Mouse (Mus musculus): ENCODE measurements around the gene Wdfy2. TPM values are rescaled to one million over a fixed set of nuclear protein-coding genes. Genes with fewer than 3 reads are reported as not detected.

The Wdfy2 gene
- polyA plus RNA-seq, 1 experiment from 2014 or later, result 2.4 TPM

DNA sequence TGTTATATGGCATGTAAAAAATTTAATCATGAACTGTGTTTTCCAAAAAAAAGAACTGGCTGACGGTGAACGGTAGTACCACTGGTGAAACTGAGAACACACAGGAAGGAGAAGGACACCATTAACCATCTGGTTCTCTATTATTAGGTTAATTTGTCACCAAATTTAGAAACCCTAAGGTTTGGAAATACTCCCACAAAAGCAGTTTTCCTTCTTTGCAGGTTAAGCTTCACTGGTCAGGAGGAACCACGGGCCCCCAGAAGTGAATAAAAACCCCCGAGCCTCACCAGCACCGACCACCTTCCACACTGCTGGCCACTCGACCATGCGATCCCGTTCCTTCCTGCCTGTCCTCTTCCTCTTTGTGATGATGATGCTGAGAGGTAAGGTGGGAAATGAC, 160.3 kb downstream of the Wdfy2 start, which contains the start of gene Defb47:
Gene Defb47 (plus strand): TSS at position 301 of the 400 bp plus-strand sequence.
- no peak for DNase-seq (ENCODE audit: low spot score)
- no peak within 1 kb of the TSS for H3K4me3 ChIP-seq (ENCODE audit: low read depth, low read length)
- no peak for ATAC-seq (ENCODE audit: low FRiP score, low TSS enrichment)
- H3K9me3 ChIP-seq (ENCODE audit: control insufficient read depth, low read length), result no peaks in the 10 kb centered on the region
- no peaks in the 10 kb centered on the region for H3K27me3 ChIP-seq (ENCODE audit: control insufficient read depth, insufficient read depth, low read length)
- H3K4me1 ChIP-seq (replicated peaks; ENCODE audit: control insufficient read depth, insufficient read depth), result no peaks in the 10 kb centered on the region
- no peaks in the 10 kb centered on the region for H3K36me3 ChIP-seq (ENCODE audit: control insufficient read depth, insufficient read depth, low read length)
- WGBS, result 85% methylated on average over 8 of the region's 8 CpGs
- TF ChIP-seq EP300 (optimal IDR thresholded peaks at IDR 0.05), result no peak
- no peak for TF ChIP-seq CTCF (IDR thresholded peaks at IDR 0.05; ENCODE audit: low read depth)
- H3K4me2 ChIP-seq (replicated peaks; ENCODE audit: low read depth), result no peak within 1 kb of the TSS
- H3K9ac ChIP-seq (ENCODE audit: low read length), result no peak within 1 kb of the TSS
- no peak within 1 kb of the TSS for H3K27ac ChIP-seq (replicated peaks)

DNA sequence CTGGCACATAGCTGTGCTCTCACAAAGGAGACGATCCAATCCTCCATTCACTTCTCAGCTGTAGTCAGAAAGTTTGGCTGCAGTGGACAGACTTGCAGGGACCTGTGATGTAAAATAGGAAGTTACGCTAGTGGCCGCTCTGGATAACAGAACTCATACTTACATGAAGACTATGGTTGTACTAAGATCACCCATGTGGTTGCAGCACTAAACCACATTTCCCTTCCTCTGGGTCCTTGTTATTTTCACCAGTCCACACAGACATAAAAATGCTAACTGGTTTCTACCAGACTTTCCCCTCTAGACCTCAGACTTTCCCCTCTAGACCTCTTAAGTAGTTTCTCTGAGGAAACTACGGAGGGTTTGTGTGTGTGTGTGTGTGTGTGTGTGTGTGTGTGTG, 161.5 kb downstream of the Wdfy2 start:
- Histone ChIP-seq H3K9me3 (ENCODE audit: control insufficient read depth, low read length) (no peaks in the 10 kb centered on the region), H3K27ac (replicated peaks) (no peak overlapping the region), H3K27me3 (ENCODE audit: control insufficient read depth, insufficient read depth, low read length) (no peaks in the 10 kb centered on the region), H3K9ac (ENCODE audit: low read length) (no peak overlapping the region), H3K4me3 (ENCODE audit: low read depth, low read length) (no peak overlapping the region), H3K4me2 (replicated peaks; ENCODE audit: low read depth) (no peak overlapping the region), H3K36me3 (ENCODE audit: control insufficient read depth, insufficient read depth, low read length) (no peaks in the 10 kb centered on the region), H3K4me1 (replicated peaks; ENCODE audit: control insufficient read depth, insufficient read depth) (no peaks in the 10 kb centered on the region)
- ATAC-seq (ENCODE audit: low FRiP score, low TSS enrichment), result no peak
- TF ChIP-seq EP300 (optimal IDR thresholded peaks at IDR 0.05) (no peak), CTCF (IDR thresholded peaks at IDR 0.05; ENCODE audit: low read depth) (no peak)
- no peak for DNase-seq (ENCODE audit: low spot score)
- 86% methylated on average over 4 of the region's 4 CpGs for WGBS

DNA sequence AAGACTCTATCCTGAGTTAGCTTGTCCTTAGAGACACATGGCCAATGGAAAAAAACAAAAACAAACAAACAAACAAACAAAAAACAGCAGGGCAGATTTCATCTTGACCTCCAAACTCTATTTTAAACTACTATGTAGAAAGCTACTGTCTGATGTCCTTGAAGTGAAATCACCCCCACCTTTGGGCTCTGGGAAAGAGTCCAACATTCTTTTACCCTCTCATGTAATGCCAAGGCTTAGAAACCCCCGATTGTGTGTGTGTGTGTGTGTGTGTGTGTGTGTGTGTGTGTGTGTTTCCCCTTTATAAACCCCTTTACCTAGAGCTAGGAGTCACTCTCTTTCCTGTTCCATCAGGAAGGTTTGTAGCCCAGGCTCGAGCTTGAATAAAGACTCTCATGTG, 165.1 kb downstream of the Wdfy2 start:
- WGBS, result 52% methylated on average over 2 of the region's 2 CpGs
- no peak overlapping the region for H3K4me2 ChIP-seq (replicated peaks; ENCODE audit: low read depth)
- TF ChIP-seq CTCF (IDR thresholded peaks at IDR 0.05; ENCODE audit: low read depth), result no peak
- TF ChIP-seq EP300 (optimal IDR thresholded peaks at IDR 0.05), result no peak
- no peak overlapping the region for H3K27ac ChIP-seq (replicated peaks)
- H3K4me1 ChIP-seq (replicated peaks; ENCODE audit: control insufficient read depth, insufficient read depth), result no peaks in the 10 kb centered on the region
- H3K9ac ChIP-seq (ENCODE audit: low read length), result no peak overlapping the region
- no peaks in the 10 kb centered on the region for H3K9me3 ChIP-seq (ENCODE audit: control insufficient read depth, low read length)
- H3K4me3 ChIP-seq (ENCODE audit: low read depth, low read length), result no peak overlapping the region
- ATAC-seq (ENCODE audit: low FRiP score, low TSS enrichment) (no peak), DNase-seq (ENCODE audit: low spot score) (no peak)
- H3K27me3 ChIP-seq (ENCODE audit: control insufficient read depth, insufficient read depth, low read length), result no peaks in the 10 kb centered on the region
- no peaks in the 10 kb centered on the region for H3K36me3 ChIP-seq (ENCODE audit: control insufficient read depth, insufficient read depth, low read length)

Small RNAs within 50 kb of the gene (microRNA-seq; reads per million reads assigned to microRNA genes)
- gene Mir6541, result not detected
- gene Mir8098, result not detected

Other genes with a start within 250 kb of the Wdfy2 start
- gene Serpine3, start 174.0 kb upstream of the Wdfy2 start, polyA plus RNA-seq (2015; fragmentation: Nextera tagmentation; extraction: Ambion mirVana), result not detected in 2 replicates
- gene Ints6, start 76.5 kb upstream of the Wdfy2 start, polyA plus RNA-seq (2015; fragmentation: Nextera tagmentation; extraction: Ambion mirVana), result 6.7 and 10.3 TPM in 2 replicates
- gene Defb48, start 146.8 kb downstream of the Wdfy2 start, polyA plus RNA-seq (2015; fragmentation: Nextera tagmentation; extraction: Ambion mirVana), result not detected in 2 replicates
- not detected in 2 replicates for gene Defb47, start 160.4 kb downstream of the Wdfy2 start, polyA plus RNA-seq (2015; fragmentation: Nextera tagmentation; extraction: Ambion mirVana)
- not detected in 2 replicates for gene Defb43, start 174.1 kb downstream of the Wdfy2 start, polyA plus RNA-seq (2015; fragmentation: Nextera tagmentation; extraction: Ambion mirVana)
- 0.32 and 0.69 TPM in 2 replicates for gene Defb42, start 209.3 kb downstream of the Wdfy2 start, polyA plus RNA-seq (2015; fragmentation: Nextera tagmentation; extraction: Ambion mirVana)
- gene Defb30, start 212.3 kb downstream of the Wdfy2 start, polyA plus RNA-seq (2015; fragmentation: Nextera tagmentation; extraction: Ambion mirVana), result not detected in 2 replicates